Mouse (Mus musculus): ENCODE data around the gene 1700016D06Rik.
"Not testable (repeated sequence)": the region's sequence is repeated elsewhere in the genome, so short reads cannot be mapped to it uniquely, and the experiment has no call there.

Gene 1700016D06Rik

GRCm38 (mm10) chr8:11703789-11704188, 2.9 kb upstream of the 1700016D06Rik start:
- DNase-seq (ENCODE audit: extremely low read depth, low read depth): no peak

- no peak for DNase-seq (ENCODE audit: extremely low read depth, low read depth)
These were observed 565 bp upstream of the 1700016D06Rik start for GRCm38 (mm10) chr8:11701428-11701827.

- DNase-seq (ENCODE audit: extremely low read depth, low read depth): peak; percentile 52
These were observed 517 bp downstream of the 1700016D06Rik start for GRCm38 (mm10) chr8:11700060-11701032.

- no peak for DNase-seq (ENCODE audit: extremely low read depth, low read depth)
These were observed 1.3 kb downstream of the 1700016D06Rik start for GRCm38 (mm10) chr8:11699442-11700001.

- no peak for DNase-seq (ENCODE audit: extremely low read depth, low read depth)
These were observed 3.4 kb downstream of the 1700016D06Rik start for GRCm38 (mm10) chr8:11697467-11697866.

GRCm38 (mm10) chr8:11696176-11696575, 4.7 kb downstream of the 1700016D06Rik start:
- DNase-seq (ENCODE audit: extremely low read depth, low read depth): peak; percentile 51

- no peak for DNase-seq (ENCODE audit: extremely low read depth, low read depth)
These were observed 6.9 kb downstream of the 1700016D06Rik start for GRCm38 (mm10) chr8:11693972-11694371.

- no peak for DNase-seq (ENCODE audit: extremely low read depth, low read depth)
These were observed 8.4 kb downstream of the 1700016D06Rik start for GRCm38 (mm10) chr8:11692455-11692854.

- no peak for DNase-seq (ENCODE audit: extremely low read depth, low read depth)
These were observed 9.1 kb downstream of the 1700016D06Rik start for GRCm38 (mm10) chr8:11691761-11692160.

GRCm38 (mm10) chr8:11691284-11691683, 9.6 kb downstream of the 1700016D06Rik start:
- DNase-seq (ENCODE audit: extremely low read depth, low read depth): no peak

- no peak for DNase-seq (ENCODE audit: extremely low read depth, low read depth)
These were observed 10.9 kb downstream of the 1700016D06Rik start for GRCm38 (mm10) chr8:11689945-11690344.

GRCm38 (mm10) chr8:11687251-11687650, 13.6 kb downstream of the 1700016D06Rik start:
- no peak for DNase-seq (ENCODE audit: extremely low read depth, low read depth)

GRCm38 (mm10) chr8:11684558-11684957, 16.3 kb downstream of the 1700016D06Rik start:
- DNase-seq (ENCODE audit: extremely low read depth, low read depth): no peak

GRCm38 (mm10) chr8:11668308-11668707, 32.6 kb downstream of the 1700016D06Rik start:
- DNase-seq (ENCODE audit: extremely low read depth, low read depth): no peak

- DNase-seq (ENCODE audit: extremely low read depth, low read depth): not testable (repeated sequence)
These were observed 34.7 kb downstream of the 1700016D06Rik start for GRCm38 (mm10) chr8:11666023-11666716.

- DNase-seq (ENCODE audit: extremely low read depth, low read depth): no peak
These were observed 38.9 kb downstream of the 1700016D06Rik start for GRCm38 (mm10) chr8:11661969-11662368.

- no peak for DNase-seq (ENCODE audit: extremely low read depth, low read depth)
These were observed 50.8 kb downstream of the 1700016D06Rik start for GRCm38 (mm10) chr8:11650021-11650420.

- no peak for DNase-seq (ENCODE audit: extremely low read depth, low read depth)
These were observed 57.7 kb downstream of the 1700016D06Rik start for GRCm38 (mm10) chr8:11643123-11643522.

- no peak for DNase-seq (ENCODE audit: extremely low read depth, low read depth)
These were observed 60.3 kb downstream of the 1700016D06Rik start for GRCm38 (mm10) chr8:11640606-11641005.

GRCm38 (mm10) chr8:11637531-11637930, 63.3 kb downstream of the 1700016D06Rik start:
- no peak for DNase-seq (ENCODE audit: extremely low read depth, low read depth)

- DNase-seq (ENCODE audit: extremely low read depth, low read depth): peak; percentile 83
These were observed 64.4 kb downstream of the 1700016D06Rik start for GRCm38 (mm10) chr8:11636324-11637057.

Data from MEL-GATA-1-ER (cell line).